Comparison of ENCODE assay signal across 24 mouse cellular contexts in the genomic region with DNA sequence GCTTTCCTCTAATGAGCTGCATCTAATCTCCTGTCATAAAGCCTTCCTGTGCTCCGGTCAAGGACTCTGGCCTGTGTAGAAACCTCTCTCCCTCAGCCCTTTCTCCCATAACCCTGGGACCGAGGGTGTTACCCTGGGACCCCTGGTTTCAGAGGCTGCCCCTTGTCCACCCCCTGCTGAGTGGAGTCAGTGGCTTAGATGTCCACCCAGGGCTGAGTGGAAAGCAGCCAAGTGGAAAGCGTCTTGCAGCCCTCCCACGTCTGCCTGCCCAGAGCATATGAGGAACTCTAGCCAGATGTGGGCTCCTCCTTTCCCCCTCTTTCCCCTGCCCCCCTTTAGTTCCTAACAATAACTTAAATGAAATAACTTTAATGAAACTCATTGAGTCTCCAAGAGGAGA. TPM values are rescaled to one million over a fixed set of nuclear protein-coding genes. Genes with fewer than 3 reads are reported as not detected.
DNase-seq lines count a peak whose midpoint lies in the region; ATAC-seq lines count a peak whose summit lies in the region.
"Had no signal": no experiment of that assay in that cellular context is flagged by ENCODE, and none has a peak within 500 bp of the region (broad histone marks: within the 10 kb centered on the region; RNA-seq: fewer than 3 reads in every experiment).

No protein-coding gene starts in this region.

- no peaks in the 10 kb centered on the region for H3K4me1 ChIP-seq in intestine, embryonic 16.5 days (ENCODE audit: control insufficient read depth, insufficient read depth, low read length)
- H3K4me1 ChIP-seq: embryonic facial prominence, embryonic 15.5 days; forebrain, embryonic 10.5 days; heart, embryonic 13.5 days had no signal

- peak; percentile 6 for DNase-seq in kidney, adult 9 months
- DNase-seq in kidney, adult 11 months = no peak
- DNase-seq in ovary, postnatal 14 days (ENCODE audit: low spot score) = peak; percentile 1
- no peak for DNase-seq in ovary, postnatal 36 days (ENCODE audit: low spot score)
- peak; percentile 31 for DNase-seq in kidney, postnatal 14 days
- peak; percentile 2 for DNase-seq in yolk sac, embryonic 10.5 days (ENCODE audit: low spot score)
- no peak for DNase-seq in embryo, embryonic 9.5 days (ENCODE audit: extremely low spot score)
- DNase-seq: adrenal gland, adult 2 months; adrenal gland, postnatal 36 days; cerebellum, adult 2 months; gastrocnemius, adult 2 months; gastrocnemius, postnatal 36 days; heart, adult 11 months; heart, postnatal 36 days had no signal

- H3K27ac ChIP-seq in intestine, embryonic 16.5 days (ENCODE audit: low read length) = no peak overlapping the region
- H3K27ac ChIP-seq: embryonic facial prominence, embryonic 15.5 days; forebrain, embryonic 10.5 days; gastrocnemius, adult 2 months; heart, embryonic 13.5 days had no signal

- H3K27me3 ChIP-seq in intestine, embryonic 16.5 days (replicated peaks; ENCODE audit: control insufficient read depth, insufficient read depth, low read length) = no peaks in the 10 kb centered on the region
- H3K27me3 ChIP-seq: embryonic facial prominence, embryonic 15.5 days; heart, embryonic 13.5 days had no signal

- ATAC-seq in intestine, embryonic 16.5 days = no peak
- ATAC-seq: forebrain, embryonic 14.5 days had no signal

- H3K4me2 ChIP-seq in intestine, embryonic 16.5 days (ENCODE audit: low read depth, low read length) = no peak overlapping the region
- H3K4me2 ChIP-seq: embryonic facial prominence, embryonic 15.5 days; heart, embryonic 13.5 days had no signal

- 73% methylated on average over 4 of the region's 4 CpGs for WGBS in intestine, embryonic 16.5 days

- no peaks in the 10 kb centered on the region for H3K9me3 ChIP-seq in intestine, embryonic 16.5 days (ENCODE audit: control insufficient read depth, low read length)
- H3K9me3 ChIP-seq: embryonic facial prominence, embryonic 15.5 days had no signal

- no peak overlapping the region for H3K4me3 ChIP-seq in intestine, embryonic 16.5 days (ENCODE audit: low read length)
- H3K4me3 ChIP-seq: embryonic facial prominence, embryonic 15.5 days; erythroblast, embryonic 14.5 days; forebrain, embryonic 10.5 days; gastrocnemius, adult 2 months; heart, embryonic 13.5 days had no signal

- no peaks in the 10 kb centered on the region for H3K36me3 ChIP-seq in intestine, embryonic 16.5 days (ENCODE audit: control insufficient read depth, insufficient read depth, low read length)
- H3K36me3 ChIP-seq: embryonic facial prominence, embryonic 15.5 days; forebrain, embryonic 10.5 days; heart, embryonic 13.5 days had no signal

- H3K9ac ChIP-seq in intestine, embryonic 16.5 days (ENCODE audit: low read depth, low read length) = no peak overlapping the region
- H3K9ac ChIP-seq: embryonic facial prominence, embryonic 15.5 days; heart, embryonic 13.5 days had no signal

RNA-seq across cellular contexts. Expression of a gene that starts 2.9 kb away (rescaled TPM):
- polyA plus RNA-seq in intestine, embryonic 16.5 days (2015; fragmentation: Nextera tagmentation; extraction: Ambion mirVana) = not detected in 2 replicates
- polyA plus RNA-seq: adrenal gland, adult 2 months; C2C12; cerebellum, adult 2 months; embryonic facial prominence, embryonic 11.5 days; embryonic facial prominence, embryonic 15.5 days; erythroblast, embryonic 14.5 days; forebrain, embryonic 10.5 days; forebrain, embryonic 14.5 days; heart, embryonic 13.5 days; heart, postnatal 0 days; hindbrain, embryonic 11.5 days had no signal

RNA-seq across cellular contexts. Expression of a gene that starts 28.0 kb away (rescaled TPM):
- not detected in 2 replicates for polyA plus RNA-seq in intestine, embryonic 16.5 days (2015; fragmentation: Nextera tagmentation; extraction: Ambion mirVana)
- polyA plus RNA-seq: adrenal gland, adult 2 months; C2C12; cerebellum, adult 2 months; embryonic facial prominence, embryonic 11.5 days; embryonic facial prominence, embryonic 15.5 days; erythroblast, embryonic 14.5 days; forebrain, embryonic 10.5 days; forebrain, embryonic 14.5 days; heart, embryonic 13.5 days; heart, postnatal 0 days; hindbrain, embryonic 11.5 days had no signal

RNA-seq across cellular contexts. Expression of a gene that starts 29.8 kb away (rescaled TPM):
- polyA plus RNA-seq in intestine, embryonic 16.5 days (2015; fragmentation: Nextera tagmentation; extraction: Ambion mirVana) = not detected in 2 replicates
- polyA plus RNA-seq: adrenal gland, adult 2 months; C2C12; cerebellum, adult 2 months; embryonic facial prominence, embryonic 11.5 days; embryonic facial prominence, embryonic 15.5 days; erythroblast, embryonic 14.5 days; forebrain, embryonic 10.5 days; forebrain, embryonic 14.5 days; heart, embryonic 13.5 days; heart, postnatal 0 days; hindbrain, embryonic 11.5 days had no signal

Comparison
In these comparisons a context has a peak if more than half of its experiments do, and no peak if none do; other contexts are left out.
1. DNase-seq: peak in kidney, adult 9 months (single experiment), ovary, postnatal 14 days (single experiment), kidney, postnatal 14 days (single experiment) and yolk sac, embryonic 10.5 days (single experiment); none in kidney, adult 11 months (single experiment), ovary, postnatal 36 days (single experiment) and embryo, embryonic 9.5 days (single experiment).